Mouse (Mus musculus): ENCODE results near the gene Cmc4.

Gene Cmc4

GRCm38 (mm10) chrX:75415936-75416785 is at the start of gene Cmc4, which contains the start of the genes Mtcp1 and Brcc3:
Gene Cmc4 (minus strand): TSS chrX:75416584.
Gene Mtcp1 (minus strand): TSS chrX:75416588.
Gene Brcc3 (plus strand): TSS chrX:75416628.
- CTCF ChIA-PET, result no interaction called here

GRCm38 (mm10) chrX:75454597-75454996 is 38.2 kb upstream of the Cmc4 start:
- CTCF ChIA-PET, result no interaction called here

GRCm38 (mm10) chrX:75409711-75410110 is 6.7 kb downstream of the Cmc4 start:
- CTCF ChIA-PET, result no interaction called here

GRCm38 (mm10) chrX:75403350-75403749 is 13.0 kb downstream of the Cmc4 start:
- CTCF ChIA-PET, result no interaction called here

- CTCF ChIA-PET, result no interaction called here
Observed at GRCm38 (mm10) chrX:75402668-75403067, 13.7 kb downstream of the Cmc4 start.

GRCm38 (mm10) chrX:75399471-75399870 is 16.9 kb downstream of the Cmc4 start:
- CTCF ChIA-PET, result no interaction called here

- CTCF ChIA-PET, result no interaction called here
Observed at GRCm38 (mm10) chrX:75382195-75382771, 34.1 kb downstream of the Cmc4 start, which contains the start of the genes Fundc2 and F8. Gene Fundc2 (plus strand): TSS chrX:75382399. Gene F8 (minus strand): TSS chrX:75382615.

GRCm38 (mm10) chrX:75381699-75382098 is 34.7 kb downstream of the Cmc4 start:
- CTCF ChIA-PET, result no interaction called here

GRCm38 (mm10) chrX:75381176-75381575 is 35.2 kb downstream of the Cmc4 start:
- CTCF ChIA-PET, result no interaction called here

GRCm38 (mm10) chrX:75376815-75377214 is 39.6 kb downstream of the Cmc4 start:
- CTCF ChIA-PET, result no interaction called here

GRCm38 (mm10) chrX:75372666-75373425 is 43.5 kb downstream of the Cmc4 start:
- CTCF ChIA-PET, result no interaction called here

- CTCF ChIA-PET, result no interaction called here
Observed at GRCm38 (mm10) chrX:75370197-75370596, 46.2 kb downstream of the Cmc4 start.

Measured in spleen, embryonic (tissue).